Mouse (Mus musculus): ENCODE measurements around the gene Efcab9. TPM values are rescaled to one million over a fixed set of nuclear protein-coding genes. Genes with fewer than 3 reads are reported as not detected.

Efcab9 gene
- total and polyA plus RNA-seq, 3 experiments: 0.25 to 1.5 TPM; not detected in 1

DNA sequence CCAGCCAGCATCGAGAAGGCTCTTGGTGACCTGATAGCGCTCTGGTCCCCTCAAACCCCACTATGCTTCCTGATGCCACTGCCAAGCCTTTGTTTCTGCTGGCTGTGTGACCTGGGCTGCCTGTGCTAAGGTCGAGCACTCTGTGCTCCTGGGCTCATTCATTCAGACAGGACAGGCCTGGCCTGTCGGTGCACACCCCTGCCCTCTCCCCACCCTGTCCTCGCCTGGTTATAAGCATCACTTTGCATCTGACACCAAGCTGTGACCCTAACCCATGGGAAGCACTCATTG is 44.8 kb upstream of the Efcab9 start:
- Histone ChIP-seq H3K4me3 (replicated peaks in 1 of 3; ENCODE audit: low read depth in 2 of 3, low read length in 2 of 3, poor library complexity in 1 of 3) (no peak overlapping the region), H3K4me2 (ENCODE audit: insufficient read depth, low read depth, poor library complexity, severe bottlenecking) (no peak overlapping the region), H3K9me3 (replicated peaks; ENCODE audit: low read length) (no peaks in the 10 kb centered on the region), H3K9ac (ENCODE audit: insufficient read depth, low read depth) (no peak overlapping the region), H3K27me3 (replicated peaks) (no peaks in the 10 kb centered on the region), H3K4me1 (ENCODE audit: control insufficient read depth in 1 of 2, insufficient read depth in 2 of 2) (peaks cover 0 to 35% of the 10 kb centered on the region in 2 experiments; a peak in 2 of 4 replicates), H3K79me2 (replicated peaks; ENCODE audit: control insufficient read depth, extremely low read depth, insufficient read depth, poor library complexity, severe bottlenecking) (no peaks in the 10 kb centered on the region), H3K36me3 (replicated peaks in 1 of 2; ENCODE audit: control insufficient read depth in 1 of 2, insufficient read depth in 1 of 2, low read length in 1 of 2) (peaks cover 17 to 88% of the 10 kb centered on the region in 2 experiments), H3K27ac (ENCODE audit: insufficient read depth, low read depth) (no peak overlapping the region)
- in situ Hi-C loops (cut with MboI; ENCODE audit: low pct_ligation_motif_present, low pct_unique_long_range_greater_than_20kb, low sequenced_read_pairs) (no loop called here), dilution Hi-C loops (cut with MboI; ENCODE audit: extremely low pct_ligation_motif_present, extremely low pct_unique_long_range_greater_than_20kb, low sequenced_read_pairs) (no loop called here)
- TF ChIP-seq ETS1 (conservative IDR thresholded peaks at IDR 0.05; ENCODE audit: low read depth, low read length) (no peak), CTCF (conservative IDR thresholded peaks at IDR 0.05 in 1 of 2, IDR thresholded peaks at IDR 0.05 in 1 of 2; ENCODE audit: low read depth in 2 of 2, low read length in 2 of 2) (no peak), EP300 (IDR thresholded peaks at IDR 0.05; ENCODE audit: low read length) (no peak), KAT2A (IDR thresholded peaks at IDR 0.05; ENCODE audit: insufficient replicate concordance, low read length) (no peak), USF1 (IDR thresholded peaks at IDR 0.05; ENCODE audit: low read depth, low read length) (no peak), CHD1 (IDR thresholded peaks at IDR 0.05; ENCODE audit: low read depth, low read length) (no peak), SIN3A (IDR thresholded peaks at IDR 0.05; ENCODE audit: low read length) (no peak), PAX5 (IDR thresholded peaks at IDR 0.05; ENCODE audit: low read length) (no peak), USF2 (conservative IDR thresholded peaks at IDR 0.05; ENCODE audit: low read depth, low read length) (no peak), MAZ (IDR thresholded peaks at IDR 0.05; ENCODE audit: low read depth, low read length) (no peak), POLR2AphosphoS2 (IDR thresholded peaks at IDR 0.05; ENCODE audit: low read depth, low read length) (no peak), ZMIZ1 (IDR thresholded peaks at IDR 0.05; ENCODE audit: low read depth, low read length) (no peak), ZC3H11A (IDR thresholded peaks at IDR 0.05; ENCODE audit: low read depth, low read length) (no peak)
- DNase-seq (ENCODE audit: extremely low read depth): no peak

DNA sequence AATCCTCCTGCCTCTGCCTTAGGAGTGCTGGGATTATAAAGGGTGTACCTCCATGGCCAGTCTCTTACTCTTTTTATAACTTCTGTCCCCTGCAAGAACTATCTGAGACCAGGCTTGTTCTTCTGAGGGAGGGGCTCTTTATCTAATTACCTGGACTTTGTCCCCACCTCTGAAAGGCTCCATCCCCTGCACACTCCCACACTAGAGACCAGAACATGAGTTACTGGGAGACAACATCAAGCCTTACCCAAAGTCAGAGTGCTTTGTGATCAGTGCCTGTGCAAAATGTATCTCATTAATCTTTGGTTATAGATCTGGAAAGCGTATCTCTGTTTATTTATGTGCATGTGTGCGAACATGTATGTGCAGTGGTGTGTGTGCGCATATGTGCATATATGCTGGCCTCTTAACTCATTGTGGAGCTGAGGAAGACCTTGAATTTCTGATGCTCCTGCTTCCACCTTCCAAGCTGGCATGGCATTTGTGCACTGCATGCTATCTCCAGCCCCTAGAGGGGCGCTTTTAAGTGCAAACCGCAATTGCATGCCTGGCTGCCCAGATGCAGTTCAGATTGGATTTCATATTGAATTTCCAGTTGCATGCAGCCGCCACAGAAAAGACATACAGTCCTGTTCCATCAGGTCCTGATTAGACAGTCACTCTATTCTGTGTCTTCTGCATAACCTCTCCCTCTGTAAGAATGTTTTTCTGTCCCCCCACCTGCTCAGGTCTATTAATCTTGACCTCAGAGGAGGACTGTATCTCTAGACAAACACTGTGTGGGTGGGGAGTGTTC is 44.3 kb upstream of the Efcab9 start:
- DNase-seq (ENCODE audit: extremely low read depth): no peak
- peaks cover 17 to 88% of the 10 kb centered on the region in 2 experiments for H3K36me3 ChIP-seq (replicated peaks in 1 of 2; ENCODE audit: control insufficient read depth in 1 of 2, insufficient read depth in 1 of 2, low read length in 1 of 2)
- H3K27ac ChIP-seq (ENCODE audit: insufficient read depth, low read depth): no peak overlapping the region
- H3K4me1 ChIP-seq (ENCODE audit: control insufficient read depth in 1 of 2, insufficient read depth in 2 of 2): peaks cover 2 to 35% of the 10 kb centered on the region in 2 experiments; a peak in 3 of 4 replicates
- no peak overlapping the region for H3K4me3 ChIP-seq (replicated peaks in 1 of 3; ENCODE audit: low read depth in 2 of 3, low read length in 2 of 3, poor library complexity in 1 of 3)
- dilution Hi-C loops (cut with MboI; ENCODE audit: extremely low pct_ligation_motif_present, extremely low pct_unique_long_range_greater_than_20kb, low sequenced_read_pairs) (no loop called here), in situ Hi-C loops (cut with MboI; ENCODE audit: low pct_ligation_motif_present, low pct_unique_long_range_greater_than_20kb, low sequenced_read_pairs) (no loop called here)
- no peaks in the 10 kb centered on the region for H3K27me3 ChIP-seq (replicated peaks)
- H3K79me2 ChIP-seq (replicated peaks; ENCODE audit: control insufficient read depth, extremely low read depth, insufficient read depth, poor library complexity, severe bottlenecking): no peaks in the 10 kb centered on the region
- H3K4me2 ChIP-seq (ENCODE audit: insufficient read depth, low read depth, poor library complexity, severe bottlenecking): no peak overlapping the region
- H3K9me3 ChIP-seq (replicated peaks; ENCODE audit: low read length): no peaks in the 10 kb centered on the region
- TF ChIP-seq USF2 (conservative IDR thresholded peaks at IDR 0.05; ENCODE audit: low read depth, low read length) (no peak), KAT2A (IDR thresholded peaks at IDR 0.05; ENCODE audit: insufficient replicate concordance, low read length) (no peak), CTCF (conservative IDR thresholded peaks at IDR 0.05 in 1 of 2, IDR thresholded peaks at IDR 0.05 in 1 of 2; ENCODE audit: low read depth in 2 of 2, low read length in 2 of 2) (no peak), JUND (conservative IDR thresholded peaks at IDR 0.05; ENCODE audit: low read depth, low read length) (no peak), GABPA (IDR thresholded peaks at IDR 0.05; ENCODE audit: insufficient replicate concordance, low read depth, low read length) (no peak), EP300 (IDR thresholded peaks at IDR 0.05; ENCODE audit: low read length) (no peak)
- H3K9ac ChIP-seq (ENCODE audit: insufficient read depth, low read depth): no peak overlapping the region
